ENCODE assay signal across 32 mouse cellular contexts in the genomic region with DNA sequence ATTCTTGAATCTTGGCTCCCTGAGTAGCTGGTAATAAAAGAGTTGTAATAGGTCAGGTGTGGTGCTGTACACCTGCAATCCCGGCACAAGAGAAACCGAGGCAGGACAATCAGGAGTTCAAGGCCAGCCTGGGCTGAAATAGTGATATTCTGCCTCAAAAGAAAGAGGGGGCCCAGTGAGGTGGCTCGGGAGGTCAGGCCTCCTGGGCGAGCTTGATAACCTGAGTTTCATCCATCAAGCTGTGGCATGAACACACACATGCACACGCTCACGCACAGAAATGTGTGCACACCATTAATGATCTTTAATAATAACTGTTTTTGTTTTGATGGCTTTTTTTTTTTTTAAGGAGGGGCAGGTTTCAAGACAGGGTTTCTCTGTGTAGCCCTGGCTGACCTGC. TPM values are rescaled to one million over a fixed set of nuclear protein-coding genes. Genes with fewer than 3 reads are reported as not detected.
DNase-seq lines count a peak whose midpoint lies in the region; ATAC-seq and TF ChIP-seq lines count a peak whose summit lies in the region.
"Had no signal": no experiment of that assay in that cellular context is flagged by ENCODE, and none has a peak within 500 bp of the region (broad histone marks: within the 10 kb centered on the region; RNA-seq: fewer than 3 reads in every experiment).

No protein-coding gene starts in this region.

- no peak overlapping the region for H3K4me3 ChIP-seq in kidney, embryonic 16.5 days (ENCODE audit: low read length)
- H3K4me3 ChIP-seq in intestine, embryonic 16.5 days (ENCODE audit: low read length): no peak overlapping the region
- no peak overlapping the region for H3K4me3 ChIP-seq in liver, embryonic 12.5 days
- H3K4me3 ChIP-seq in liver, postnatal 0 days (ENCODE audit: low read depth, low read length): no peak overlapping the region
- H3K4me3 ChIP-seq: embryonic facial prominence, embryonic 10.5 days; embryonic facial prominence, embryonic 15.5 days; forebrain, embryonic 13.5 days; gastrocnemius, adult 2 months; heart, embryonic 13.5 days; limb, embryonic 13.5 days; midbrain, embryonic 15.5 days had no signal

- no peak for TF ChIP-seq CTCF in liver, postnatal 0 days (IDR thresholded peaks at IDR 0.05; ENCODE audit: low read depth)

- WGBS in kidney, embryonic 16.5 days: 81% methylated on average over 6 of the region's 6 CpGs
- 78% methylated on average over 6 of the region's 6 CpGs for WGBS in intestine, embryonic 16.5 days
- 55% methylated on average over 6 of the region's 6 CpGs for WGBS in liver, embryonic 12.5 days (ENCODE audit: insufficient replicate concordance)
- 75% methylated on average over 6 of the region's 6 CpGs for WGBS in liver, postnatal 0 days (ENCODE audit: insufficient replicate concordance)

- no peaks in the 10 kb centered on the region for H3K36me3 ChIP-seq in kidney, embryonic 16.5 days (ENCODE audit: insufficient read depth, low read length)
- H3K36me3 ChIP-seq in intestine, embryonic 16.5 days (ENCODE audit: control insufficient read depth, insufficient read depth, low read length): no peaks in the 10 kb centered on the region
- H3K36me3 ChIP-seq in liver, embryonic 12.5 days: no peaks in the 10 kb centered on the region
- no peaks in the 10 kb centered on the region for H3K36me3 ChIP-seq in liver, postnatal 0 days (replicated peaks; ENCODE audit: insufficient read depth, low read length)
- H3K36me3 ChIP-seq: embryonic facial prominence, embryonic 10.5 days; embryonic facial prominence, embryonic 15.5 days; heart, embryonic 13.5 days; limb, embryonic 13.5 days; midbrain, embryonic 15.5 days had no signal

- DNase-seq in kidney, postnatal 10 days: no peak
- no peak for DNase-seq in liver, postnatal 0 days
- no peak for DNase-seq in frontal cortex, postnatal 36 days (ENCODE audit: low spot score in 2 of 2)
- no peak for DNase-seq in urinary bladder, postnatal 4 days (ENCODE audit: low spot score in 2 of 2)
- no peak for DNase-seq in layer of hippocampus, adult 11-12 months (ENCODE audit: low spot score)
- DNase-seq: adrenal gland, postnatal 25 days; cerebellum, adult 2 months; cerebellum, postnatal 14 days; gastrocnemius, adult 2 months; heart, postnatal 10 days; lung, embryonic 14.5 days; lung, postnatal 14 days; right cerebral cortex, postnatal 25 days; spleen, adult 18-20 months; thymus, postnatal 4 days had no signal

- H3K4me1 ChIP-seq in kidney, embryonic 16.5 days (ENCODE audit: insufficient read depth, low read length): peaks cover 40% of the 10 kb centered on the region
- peaks cover 26% of the 10 kb centered on the region for H3K4me1 ChIP-seq in intestine, embryonic 16.5 days (ENCODE audit: control insufficient read depth, insufficient read depth, low read length)
- H3K4me1 ChIP-seq in liver, embryonic 12.5 days: peaks cover 63% of the 10 kb centered on the region
- H3K4me1 ChIP-seq in liver, postnatal 0 days (ENCODE audit: insufficient read depth): peaks cover 37% of the 10 kb centered on the region
- H3K4me1 ChIP-seq: midbrain, embryonic 15.5 days had no signal

- no peaks in the 10 kb centered on the region for H3K9me3 ChIP-seq in kidney, embryonic 16.5 days (ENCODE audit: low read length)
- H3K9me3 ChIP-seq in intestine, embryonic 16.5 days (ENCODE audit: control insufficient read depth, low read length): no peaks in the 10 kb centered on the region
- no peaks in the 10 kb centered on the region for H3K9me3 ChIP-seq in liver, embryonic 12.5 days (replicated peaks)
- no peaks in the 10 kb centered on the region for H3K9me3 ChIP-seq in liver, postnatal 0 days (ENCODE audit: low read length)
- H3K9me3 ChIP-seq: embryonic facial prominence, embryonic 10.5 days; embryonic facial prominence, embryonic 15.5 days; forebrain, embryonic 13.5 days; heart, embryonic 13.5 days; limb, embryonic 13.5 days; midbrain, embryonic 15.5 days had no signal

- no peak for ATAC-seq in kidney, embryonic 16.5 days (ENCODE audit: low FRiP score, low TSS enrichment)
- no peak for ATAC-seq in intestine, embryonic 16.5 days
- ATAC-seq in liver, embryonic 12.5 days: peak; percentile 51; the same call in 1 of the 2 replicates
- no peak for ATAC-seq in liver, postnatal 0 days
- ATAC-seq: CD4-positive, CD25-positive, alpha-beta regulatory T cell, adult 4 months; forebrain, embryonic 13.5 days; inflammation-experienced regulatory T-cells, adult 6 months; midbrain, embryonic 15.5 days had no signal

- H3K4me2 ChIP-seq in kidney, embryonic 16.5 days (replicated peaks; ENCODE audit: low read depth, low read length): no peak overlapping the region
- no peak overlapping the region for H3K4me2 ChIP-seq in intestine, embryonic 16.5 days (ENCODE audit: low read depth, low read length)
- peak overlapping the region; percentile 47 for H3K4me2 ChIP-seq in liver, embryonic 12.5 days
- H3K4me2 ChIP-seq in liver, postnatal 0 days (ENCODE audit: low read depth, low read length): no peak overlapping the region
- H3K4me2 ChIP-seq: embryonic facial prominence, embryonic 15.5 days; forebrain, embryonic 13.5 days; heart, embryonic 13.5 days; hindbrain, embryonic 14.5 days; limb, embryonic 13.5 days; lung, embryonic 14.5 days; midbrain, embryonic 15.5 days had no signal

- H3K27ac ChIP-seq in kidney, embryonic 16.5 days (ENCODE audit: low read length): peak overlapping the region; percentile 94
- H3K27ac ChIP-seq in intestine, embryonic 16.5 days (ENCODE audit: low read length): peak overlapping the region; percentile 83
- peak overlapping the region; percentile 95 for H3K27ac ChIP-seq in liver, embryonic 12.5 days
- H3K27ac ChIP-seq in liver, postnatal 0 days (ENCODE audit: low read depth): peak overlapping the region; percentile 84; the same call in 1 of the 2 replicates
- H3K27ac ChIP-seq: embryonic facial prominence, embryonic 15.5 days; forebrain, embryonic 13.5 days; gastrocnemius, adult 2 months; heart, embryonic 13.5 days; hindbrain, embryonic 14.5 days; midbrain, embryonic 15.5 days had no signal

- TF ChIP-seq EP300 in liver, postnatal 0 days (IDR thresholded peaks at IDR 0.05; ENCODE audit: low read depth): no peak

- H3K9ac ChIP-seq in kidney, embryonic 16.5 days (replicated peaks; ENCODE audit: low read length): no peak overlapping the region
- no peak overlapping the region for H3K9ac ChIP-seq in intestine, embryonic 16.5 days (ENCODE audit: low read depth, low read length)
- H3K9ac ChIP-seq in liver, embryonic 12.5 days: peak overlapping the region; percentile 57
- H3K9ac ChIP-seq in liver, postnatal 0 days (replicated peaks): no peak overlapping the region
- H3K9ac ChIP-seq: embryonic facial prominence, embryonic 15.5 days; forebrain, embryonic 13.5 days; heart, embryonic 13.5 days; hindbrain, embryonic 14.5 days; limb, embryonic 13.5 days; lung, embryonic 14.5 days; midbrain, embryonic 15.5 days had no signal

- no peaks in the 10 kb centered on the region for H3K27me3 ChIP-seq in kidney, embryonic 16.5 days (ENCODE audit: insufficient read depth, low read length)
- H3K27me3 ChIP-seq in intestine, embryonic 16.5 days (replicated peaks; ENCODE audit: control insufficient read depth, insufficient read depth, low read length): no peaks in the 10 kb centered on the region
- H3K27me3 ChIP-seq in liver, embryonic 12.5 days (replicated peaks): no peaks in the 10 kb centered on the region
- H3K27me3 ChIP-seq in liver, postnatal 0 days (ENCODE audit: insufficient read depth, low read length): no peaks in the 10 kb centered on the region
- H3K27me3 ChIP-seq: embryonic facial prominence, embryonic 15.5 days; forebrain, embryonic 13.5 days; heart, embryonic 13.5 days; limb, embryonic 13.5 days; midbrain, embryonic 15.5 days had no signal

RNA-seq across cellular contexts. Expression of a gene that starts 46.2 kb away (rescaled TPM):
- 2,279 and 2,662 TPM in 2 replicates for polyA plus RNA-seq in kidney, embryonic 16.5 days (2015; fragmentation: Nextera tagmentation; extraction: Ambion mirVana)
- 1,684 and 1,813 TPM in 2 replicates for polyA plus RNA-seq in intestine, embryonic 16.5 days (2015; fragmentation: Nextera tagmentation; extraction: Ambion mirVana)
- 1,639 and 1,657 TPM in 2 replicates for polyA plus RNA-seq in liver, embryonic 12.5 days (2016; fragmentation: Nextera tagmentation; extraction: Ambion mirVana)
- 750 and 799 TPM in 2 replicates for polyA plus RNA-seq in liver, postnatal 0 days (2015; fragmentation: Nextera tagmentation; extraction: Ambion mirVana)

RNA-seq across cellular contexts. Expression of a gene that starts 54.2 kb away (rescaled TPM):
- polyA plus RNA-seq in kidney, embryonic 16.5 days (2015; fragmentation: Nextera tagmentation; extraction: Ambion mirVana): not detected in 2 replicates
- polyA plus RNA-seq in intestine, embryonic 16.5 days (2015; fragmentation: Nextera tagmentation; extraction: Ambion mirVana): not detected in 2 replicates
- not detected in 2 replicates for polyA plus RNA-seq in liver, embryonic 12.5 days (2016; fragmentation: Nextera tagmentation; extraction: Ambion mirVana)
- not detected in 2 replicates for polyA plus RNA-seq in liver, postnatal 0 days (2015; fragmentation: Nextera tagmentation; extraction: Ambion mirVana)
- polyA plus RNA-seq: CD4-positive, CD25-positive, alpha-beta regulatory T cell, adult 4 months; cerebellum, adult 2 months; cortical plate, adult 2 months; embryonic facial prominence, embryonic 10.5 days; embryonic facial prominence, embryonic 15.5 days; forebrain, embryonic 13.5 days; heart, embryonic 13.5 days; hindbrain, embryonic 14.5 days; inflammation-experienced regulatory T-cells, adult 6 months; kidney, postnatal 0 days; large intestine, adult 2 months; limb, embryonic 13.5 days; lung, embryonic 14.5 days; midbrain, embryonic 15.5 days; neural tube, embryonic 11.5 days had no signal

RNA-seq across cellular contexts. Expression of a gene that starts 54.3 kb away (rescaled TPM):
- 0.12 TPM in 1 of 2 replicates, not detected in the other for polyA plus RNA-seq in kidney, embryonic 16.5 days (2015; fragmentation: Nextera tagmentation; extraction: Ambion mirVana)
- polyA plus RNA-seq in intestine, embryonic 16.5 days (2015; fragmentation: Nextera tagmentation; extraction: Ambion mirVana): 0.46 and 0.88 TPM in 2 replicates
- polyA plus RNA-seq in liver, embryonic 12.5 days (2016; fragmentation: Nextera tagmentation; extraction: Ambion mirVana): 0.19 TPM in 1 of 2 replicates, not detected in the other
- not detected in 2 replicates for polyA plus RNA-seq in liver, postnatal 0 days (2015; fragmentation: Nextera tagmentation; extraction: Ambion mirVana)
- polyA plus RNA-seq: embryonic facial prominence, embryonic 15.5 days; forebrain, embryonic 13.5 days; heart, embryonic 13.5 days; hindbrain, embryonic 14.5 days; kidney, postnatal 0 days; limb, embryonic 13.5 days; lung, embryonic 14.5 days; neural tube, embryonic 11.5 days; thymus, postnatal 0 days had no signal
